In the genomic region with DNA sequence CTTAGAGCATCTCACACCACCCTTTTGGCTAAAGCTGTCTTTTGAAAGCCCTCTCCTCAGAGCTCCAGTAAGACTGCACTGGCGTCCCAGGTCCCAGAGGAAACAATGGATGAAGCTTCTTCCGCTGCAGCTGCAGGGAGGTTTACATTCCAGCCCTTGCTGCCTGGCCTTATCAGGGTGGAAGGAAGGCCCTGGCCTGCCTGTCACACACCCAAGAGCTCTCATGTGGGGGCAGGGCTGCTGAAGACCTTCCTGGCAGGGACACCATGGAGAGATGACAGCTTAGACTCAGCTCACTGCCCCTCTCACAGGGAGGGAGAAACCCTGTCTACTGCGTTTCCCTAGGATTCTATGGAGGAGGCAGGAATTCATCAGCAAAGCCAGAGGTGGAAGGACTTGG, we compare ENCODE assay signal across 7 mouse cellular contexts.
DNase-seq lines count a peak whose midpoint lies in the region; ATAC-seq and TF ChIP-seq lines count a peak whose summit lies in the region.

No protein-coding gene starts in this region.

- no peak for TF ChIP-seq CTCF in layer of hippocampus, adult 2 months (conservative IDR thresholded peaks at IDR 0.05)

- H3K27me3 ChIP-seq in hindbrain, embryonic 16.5 days (replicated peaks; ENCODE audit: control insufficient read depth, insufficient read depth, low read length), result no peaks in the 10 kb centered on the region

- H3K4me2 ChIP-seq in hindbrain, embryonic 16.5 days (ENCODE audit: low read length), result no peak overlapping the region

- WGBS in hindbrain, embryonic 16.5 days, result 25% methylated on average over 3 of the region's 3 CpGs

- no peaks in the 10 kb centered on the region for H3K4me1 ChIP-seq in hindbrain, embryonic 16.5 days (ENCODE audit: control insufficient read depth, insufficient read depth, low read depth, low read length)

- peak; percentile 37; the same call in 1 of the 2 replicates for ATAC-seq in common myeloid progenitor, adult 5-6 weeks (replicated peaks; ENCODE audit: low read depth, poor library complexity, severe bottlenecking)
- peak; percentile 19; the same call in 1 of the 2 replicates for ATAC-seq in hindbrain, embryonic 16.5 days
- ATAC-seq in erythroid progenitor cell, adult 5-6 weeks (replicated peaks; ENCODE audit: low FRiP score, poor library complexity, severe bottlenecking), result no peak

- no peak overlapping the region for H3K4me3 ChIP-seq in hindbrain, embryonic 16.5 days (ENCODE audit: low read length)
- H3K4me3 ChIP-seq in layer of hippocampus, adult 2 months, result no peak overlapping the region

- no peaks in the 10 kb centered on the region for H3K9me3 ChIP-seq in hindbrain, embryonic 16.5 days (ENCODE audit: control insufficient read depth, low read length)

- DNase-seq in adrenal gland, adult 8-10 months, result peak; percentile 48
- DNase-seq in lung, adult 18-20 months, result peak; percentile 76 to 84
- DNase-seq in layer of hippocampus, adult 2 months (ENCODE audit: low spot score in 2 of 2), result no peak
- DNase-seq in cerebellum, adult 18-20 months, result no peak

- H3K36me3 ChIP-seq in hindbrain, embryonic 16.5 days (ENCODE audit: control insufficient read depth, insufficient read depth, low read length), result no peaks in the 10 kb centered on the region

- H3K27ac ChIP-seq in hindbrain, embryonic 16.5 days (ENCODE audit: low read depth, low read length), result no peak overlapping the region
- H3K27ac ChIP-seq in layer of hippocampus, adult 2 months, result no peak overlapping the region

- no peak overlapping the region for H3K9ac ChIP-seq in hindbrain, embryonic 16.5 days (ENCODE audit: low read depth, low read length)

Comparison
In these comparisons a context has a peak if more than half of its experiments do, and no peak if none do; other contexts are left out.
1. DNase-seq: peak in adrenal gland, adult 8-10 months (single experiment) and lung, adult 18-20 months (2 of 2); none in layer of hippocampus, adult 2 months (0 of 2) and cerebellum, adult 18-20 months (0 of 2).